Mouse (Mus musculus) midbrain, embryonic 12.5 days (tissue): ENCODE measurements around the gene Gde1. TPM values are rescaled to one million over a fixed set of nuclear protein-coding genes. Genes with fewer than 3 reads are reported as not detected.
A peak's percentile ranks its signal among the peaks of the same experiment; 100 is the strongest.

Source experiments
- ATAC-seq: fragments of 200-750 bp; cut with Nextera tagmentation; 2 replicates; pipeline ENCODE4 v1.8.0; 2017; ENCODE audit warnings: low read depth, moderate TSS enrichment, moderate library complexity; ENCODE audit not compliant: low FRiP score
- H3K27ac ChIP-seq: fragments of 300-500 bp; sonication (generic); replicated peaks from 2 replicates; pipeline ENCODE4 v1.5.1; 2016; ENCODE audit warnings: mild to moderate bottlenecking
- H3K27me3 ChIP-seq: fragments of 300-500 bp; sonication (generic); 2 replicates; pipeline ENCODE4 v1.6.1; 2016; ENCODE audit warnings: mild to moderate bottlenecking
- H3K36me3 ChIP-seq: fragments of 300-500 bp; sonication (generic); 2 replicates; pipeline ENCODE4 v1.6.1; 2016
- H3K4me1 ChIP-seq: fragments of 300-500 bp; sonication (generic); 2 replicates; pipeline ENCODE4 v1.6.1; 2016
- H3K4me2 ChIP-seq: fragments of 300-500 bp; sonication (generic); replicated peaks from 2 replicates; pipeline ENCODE4 v1.6.1; 2016; ENCODE audit warnings: mild to moderate bottlenecking, moderate library complexity
- H3K4me3 ChIP-seq: fragments of 300-500 bp; sonication (generic); 2 replicates; pipeline ENCODE4 v1.5.1; 2016; ENCODE audit warnings: mild to moderate bottlenecking
- H3K9ac ChIP-seq: fragments of 300-500 bp; sonication (generic); replicated peaks from 2 replicates; pipeline ENCODE4 v1.6.1; 2016; ENCODE audit warnings: mild to moderate bottlenecking, moderate library complexity
- H3K9me3 ChIP-seq: fragments of 300-500 bp; sonication (generic); 2 replicates; pipeline ENCODE4 v1.6.1; 2016; ENCODE audit warnings: mild to moderate bottlenecking
- WGBS: fragments of 180-500 bp; shearing (Covaris S2); methylation state at CpG from one replicate; pipeline ENCODE4 v1.1.7; 2016; 5-methylcytosine and 5-hydroxymethylcytosine counted together
- polyA plus RNA-seq: library from polyadenylated mRNA; unstranded; fragments of >200 nt; fragmentation: Nextera tagmentation; extraction: Ambion mirVana; gene quantifications from 2 replicates; pipeline ENCODE4 v1.2.1, GENCODE M21; 2016

The Gde1 gene
- polyA plus RNA-seq, 1 experiment from 2014 or later = 106 TPM

DNA sequence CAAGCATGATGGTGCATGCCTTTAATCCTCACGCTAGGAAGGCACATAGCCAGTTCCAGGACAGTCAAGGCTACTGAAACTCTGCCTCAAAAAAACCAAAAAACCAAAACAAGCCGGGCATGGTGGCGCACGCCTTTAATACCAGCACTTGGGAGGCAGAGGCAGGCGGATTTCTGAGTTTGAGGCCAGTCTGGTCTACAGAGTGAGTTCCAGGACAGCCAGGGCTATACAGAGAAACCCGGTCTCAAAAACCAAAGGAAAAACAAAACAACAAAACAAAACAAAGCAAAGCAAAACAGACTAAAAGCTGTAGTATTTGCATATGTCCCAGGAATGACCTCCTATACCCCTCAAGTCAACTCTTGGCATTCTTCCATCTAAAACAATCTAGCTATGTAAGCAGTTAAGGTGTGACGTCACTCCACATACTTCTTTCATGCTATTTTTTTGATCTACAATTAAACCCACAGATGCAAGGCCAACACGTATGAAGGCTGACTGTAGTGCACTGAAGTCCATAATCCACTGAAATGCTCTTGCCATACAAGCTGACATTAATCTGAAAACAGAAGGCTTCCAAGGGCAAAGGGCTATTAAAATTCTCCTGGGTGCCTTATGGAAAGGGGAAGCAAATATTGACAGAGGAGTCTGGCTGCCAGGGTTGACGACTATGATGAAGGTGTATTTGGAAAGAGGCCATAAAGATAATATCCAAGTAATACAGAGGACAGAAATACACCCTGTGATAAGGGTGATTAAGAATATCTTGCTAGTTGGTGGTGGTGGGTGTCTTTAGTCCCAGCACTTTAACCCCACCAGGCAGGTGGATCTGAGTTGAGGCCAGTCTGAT, 1.4 kb downstream of the Gde1 start:
- Histone ChIP-seq H3K9ac (peak overlapping the region; percentile 96), H3K36me3 (peaks cover 3% of the 10 kb centered on the region; the same call in 1 of the 2 replicates), H3K27ac (no peak overlapping the region), H3K4me2 (peak overlapping the region; percentile 71), H3K27me3 (no peaks in the 10 kb centered on the region), H3K4me1 (peaks cover 27% of the 10 kb centered on the region), H3K4me3 (peak overlapping the region; percentile 90), H3K9me3 (no peaks in the 10 kb centered on the region)
- WGBS = 84% methylated on average over 9 of the region's 9 CpGs
- no peak for ATAC-seq

DNA sequence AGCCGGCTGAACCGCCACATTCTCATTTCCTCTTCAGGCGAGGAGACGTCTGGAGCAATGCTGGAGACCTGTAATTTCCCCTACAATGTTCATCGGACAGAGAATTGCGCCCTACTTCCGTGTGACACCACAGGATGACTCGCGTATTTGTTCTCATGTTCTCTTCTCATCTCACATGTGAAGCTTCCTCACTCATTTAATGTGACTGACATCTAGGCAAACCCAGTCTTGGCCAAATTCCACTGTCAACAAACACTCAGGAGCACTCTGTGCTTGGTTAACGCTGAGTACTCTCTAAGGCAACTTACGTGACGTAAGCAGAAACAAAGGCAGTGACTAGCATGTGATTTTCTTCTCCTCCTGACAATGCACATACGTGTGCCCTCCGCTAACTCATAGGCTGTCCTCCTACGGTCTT, 2.4 kb downstream of the Gde1 start:
- no peak overlapping the region for H3K4me3 ChIP-seq
- ATAC-seq = no peak
- H3K4me2 ChIP-seq = peak overlapping the region; percentile 71; the same call in 1 of the 2 replicates
- no peaks in the 10 kb centered on the region for H3K27me3 ChIP-seq
- H3K36me3 ChIP-seq = peaks cover 13% of the 10 kb centered on the region
- H3K9ac ChIP-seq = no peak overlapping the region
- H3K27ac ChIP-seq = no peak overlapping the region
- 93% methylated on average over 15 of the region's 15 CpGs for WGBS
- H3K9me3 ChIP-seq = no peaks in the 10 kb centered on the region
- peaks cover 27% of the 10 kb centered on the region for H3K4me1 ChIP-seq

DNA sequence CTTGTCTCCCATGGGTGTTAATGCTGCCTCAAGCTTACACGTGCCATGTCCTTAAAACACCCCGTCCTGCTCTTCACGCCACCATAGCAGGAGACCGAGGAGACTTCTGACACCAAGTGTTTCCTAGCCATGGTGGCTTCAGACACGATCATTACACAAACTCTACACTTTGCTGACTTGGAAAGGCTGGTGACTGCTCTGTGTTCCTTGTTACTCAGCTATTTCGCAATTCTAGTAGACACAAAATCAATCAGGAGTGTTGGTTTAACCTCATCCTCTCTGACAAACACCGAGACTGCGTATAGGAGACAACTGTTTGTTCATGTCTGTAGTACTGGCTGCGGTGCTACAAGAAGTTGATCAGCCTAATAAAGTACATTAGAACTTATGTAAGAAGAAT, 6.7 kb downstream of the Gde1 start:
- Histone ChIP-seq H3K4me3 (no peak overlapping the region), H3K27me3 (no peaks in the 10 kb centered on the region), H3K9me3 (no peaks in the 10 kb centered on the region), H3K36me3 (peaks cover 46% of the 10 kb centered on the region), H3K27ac (no peak overlapping the region), H3K4me2 (no peak overlapping the region), H3K4me1 (peaks cover 9% of the 10 kb centered on the region), H3K9ac (no peak overlapping the region)
- WGBS = 93% methylated on average over 9 of the region's 9 CpGs
- ATAC-seq = no peak

DNA sequence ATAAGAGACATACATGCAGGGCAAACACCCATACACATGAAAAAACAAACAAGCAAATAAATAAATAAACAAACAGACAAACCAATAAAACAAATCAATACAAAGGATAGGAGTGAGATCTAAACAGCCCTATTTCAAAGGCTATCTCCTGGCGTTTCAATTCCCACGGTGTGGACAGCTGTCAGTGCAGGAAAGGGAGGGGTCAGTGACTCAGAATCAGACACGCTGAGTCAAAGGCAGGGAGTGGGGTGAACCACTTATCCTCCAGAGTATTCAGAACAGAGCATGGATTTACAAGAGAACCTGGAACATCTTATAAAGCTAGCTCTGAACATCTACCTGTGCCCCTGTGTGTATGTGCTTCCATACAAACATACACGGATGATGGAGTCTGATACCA, 8.4 kb downstream of the Gde1 start:
- ATAC-seq = no peak
- H3K4me3 ChIP-seq = no peak overlapping the region
- H3K27me3 ChIP-seq = no peaks in the 10 kb centered on the region
- no peak overlapping the region for H3K4me2 ChIP-seq
- no peak overlapping the region for H3K9ac ChIP-seq
- no peak overlapping the region for H3K27ac ChIP-seq
- H3K4me1 ChIP-seq = no peaks in the 10 kb centered on the region
- WGBS = 85% methylated on average over 4 of the region's 4 CpGs
- peaks cover 63% of the 10 kb centered on the region for H3K36me3 ChIP-seq
- no peaks in the 10 kb centered on the region for H3K9me3 ChIP-seq

DNA sequence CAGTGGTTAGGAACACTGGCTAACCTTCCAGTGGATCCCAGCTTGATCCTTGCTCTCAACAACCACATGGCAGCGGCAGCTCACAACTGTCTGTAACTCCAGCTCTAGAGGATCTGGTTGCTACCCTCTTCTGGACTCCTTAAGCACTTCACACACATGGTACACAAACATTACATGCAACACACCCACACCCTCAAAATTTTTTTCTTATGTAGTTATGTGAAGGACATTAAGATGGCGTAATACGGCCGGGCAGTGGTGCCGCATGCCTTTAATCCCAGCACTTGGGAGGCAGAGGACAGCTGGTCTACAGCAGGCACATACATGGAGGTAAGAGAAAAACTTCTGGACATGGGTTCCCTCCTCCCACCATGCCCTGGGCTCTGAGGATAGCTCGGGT, 9.4 kb downstream of the Gde1 start:
- Histone ChIP-seq H3K9ac (no peak overlapping the region), H3K27me3 (no peaks in the 10 kb centered on the region), H3K27ac (no peak overlapping the region), H3K36me3 (peaks cover 71% of the 10 kb centered on the region), H3K9me3 (no peaks in the 10 kb centered on the region), H3K4me1 (no peaks in the 10 kb centered on the region), H3K4me3 (no peak overlapping the region), H3K4me2 (no peak overlapping the region)
- ATAC-seq = no peak
- WGBS = 96% methylated on average over 6 of the region's 6 CpGs

DNA sequence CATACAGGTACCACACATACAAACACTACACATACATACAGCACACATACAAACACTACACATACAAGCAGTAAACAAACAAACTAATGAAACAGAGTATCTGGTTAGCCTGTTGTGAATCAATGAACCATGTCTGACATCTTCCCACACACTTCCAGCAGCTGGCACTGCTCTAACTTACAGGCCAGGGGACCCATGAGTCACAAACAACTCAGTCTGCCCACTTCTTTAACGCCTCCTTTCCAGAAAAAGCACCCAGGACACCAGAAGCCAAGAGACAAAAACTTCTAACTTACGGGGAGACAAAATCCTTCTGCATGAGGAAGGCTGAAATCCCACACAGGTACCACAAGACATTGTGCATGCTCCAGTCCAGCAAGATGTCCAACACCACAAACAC, 14.3 kb downstream of the Gde1 start:
- no peak for ATAC-seq
- H3K27me3 ChIP-seq = no peaks in the 10 kb centered on the region
- H3K9ac ChIP-seq = no peak overlapping the region
- 93% methylated on average over 2 of the region's 2 CpGs for WGBS
- H3K9me3 ChIP-seq = no peaks in the 10 kb centered on the region
- peaks cover 81% of the 10 kb centered on the region for H3K36me3 ChIP-seq
- H3K27ac ChIP-seq = no peak overlapping the region
- H3K4me1 ChIP-seq = no peaks in the 10 kb centered on the region
- H3K4me3 ChIP-seq = no peak overlapping the region
- H3K4me2 ChIP-seq = no peak overlapping the region

DNA sequence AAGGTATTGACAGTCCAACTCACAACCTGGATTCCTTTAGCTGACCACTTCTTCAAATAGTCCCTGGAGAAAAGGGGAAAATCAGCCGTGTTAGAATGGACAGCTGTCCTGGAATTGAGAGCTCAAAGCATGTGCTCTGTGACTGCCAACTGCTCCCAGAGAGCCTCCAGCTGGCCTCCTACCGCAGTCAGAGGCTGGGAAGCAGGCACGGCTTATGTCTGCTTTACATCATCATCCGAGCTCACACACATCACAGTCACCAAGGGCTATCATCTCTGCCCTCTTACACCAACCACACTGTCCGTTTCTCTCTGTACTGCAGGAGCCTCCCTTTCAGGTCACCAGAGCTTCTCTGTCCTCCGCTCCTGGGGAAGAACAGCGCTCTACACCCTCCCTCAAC, 16.5 kb downstream of the Gde1 start:
- Histone ChIP-seq H3K27me3 (no peaks in the 10 kb centered on the region), H3K4me2 (no peak overlapping the region), H3K27ac (no peak overlapping the region), H3K4me1 (no peaks in the 10 kb centered on the region), H3K36me3 (peaks cover 67% of the 10 kb centered on the region), H3K4me3 (no peak overlapping the region), H3K9me3 (no peaks in the 10 kb centered on the region), H3K9ac (no peak overlapping the region)
- ATAC-seq = no peak
- WGBS = 88% methylated on average over 7 of the region's 7 CpGs

DNA sequence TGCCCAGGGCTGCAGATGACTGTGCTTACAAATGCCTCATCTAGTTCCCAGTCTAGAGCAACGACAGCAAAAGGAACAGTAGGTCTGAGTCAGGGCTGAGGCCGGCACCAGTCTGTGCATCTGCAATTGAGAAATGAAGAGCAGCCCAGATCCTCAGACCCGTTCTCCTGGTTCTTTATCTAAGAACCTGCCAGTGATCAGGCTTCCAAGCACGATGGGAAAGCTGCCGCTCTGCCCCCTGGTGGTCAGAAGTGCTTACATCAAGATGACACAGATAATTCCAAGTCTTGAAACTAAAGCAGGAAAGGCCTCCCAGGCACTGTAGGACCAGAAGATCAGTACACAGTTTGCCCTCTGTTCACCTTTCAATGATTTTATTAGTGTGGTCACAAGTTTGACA, 17.4 kb downstream of the Gde1 start:
- H3K9ac ChIP-seq = no peak overlapping the region
- H3K36me3 ChIP-seq = peaks cover 58% of the 10 kb centered on the region
- H3K9me3 ChIP-seq = no peaks in the 10 kb centered on the region
- H3K27me3 ChIP-seq = no peaks in the 10 kb centered on the region
- H3K27ac ChIP-seq = no peak overlapping the region
- 24% methylated on average over 5 of the region's 5 CpGs for WGBS
- H3K4me1 ChIP-seq = no peaks in the 10 kb centered on the region
- ATAC-seq = peak; percentile 41; the same call in 1 of the 2 replicates
- no peak overlapping the region for H3K4me3 ChIP-seq
- no peak overlapping the region for H3K4me2 ChIP-seq

DNA sequence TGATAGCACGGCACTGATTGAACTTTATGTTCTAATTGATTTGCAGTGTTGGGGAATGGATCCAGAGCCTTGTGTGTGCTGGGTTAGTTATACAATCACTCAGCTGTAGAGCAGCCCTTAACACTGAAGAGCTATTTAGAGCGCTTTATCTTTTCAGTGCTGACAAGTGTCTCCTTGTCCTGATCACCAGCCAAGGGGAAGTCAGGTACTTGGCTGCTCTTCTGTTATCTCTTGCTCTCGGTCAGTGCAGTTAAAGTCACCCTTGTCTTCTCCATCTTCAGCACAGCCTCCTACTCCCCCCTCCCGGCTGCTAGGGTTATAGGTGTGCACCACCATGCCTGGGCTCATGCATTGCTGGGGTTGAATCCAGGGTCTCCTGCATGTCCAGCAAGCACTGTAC, 28.8 kb downstream of the Gde1 start:
- WGBS = 87% methylated on average over 4 of the region's 4 CpGs
- H3K9me3 ChIP-seq = no peaks in the 10 kb centered on the region
- no peak overlapping the region for H3K9ac ChIP-seq
- no peaks in the 10 kb centered on the region for H3K36me3 ChIP-seq
- H3K27me3 ChIP-seq = no peaks in the 10 kb centered on the region
- H3K4me3 ChIP-seq = no peak overlapping the region
- H3K4me1 ChIP-seq = no peaks in the 10 kb centered on the region
- H3K27ac ChIP-seq = no peak overlapping the region
- H3K4me2 ChIP-seq = no peak overlapping the region
- ATAC-seq = no peak

DNA sequence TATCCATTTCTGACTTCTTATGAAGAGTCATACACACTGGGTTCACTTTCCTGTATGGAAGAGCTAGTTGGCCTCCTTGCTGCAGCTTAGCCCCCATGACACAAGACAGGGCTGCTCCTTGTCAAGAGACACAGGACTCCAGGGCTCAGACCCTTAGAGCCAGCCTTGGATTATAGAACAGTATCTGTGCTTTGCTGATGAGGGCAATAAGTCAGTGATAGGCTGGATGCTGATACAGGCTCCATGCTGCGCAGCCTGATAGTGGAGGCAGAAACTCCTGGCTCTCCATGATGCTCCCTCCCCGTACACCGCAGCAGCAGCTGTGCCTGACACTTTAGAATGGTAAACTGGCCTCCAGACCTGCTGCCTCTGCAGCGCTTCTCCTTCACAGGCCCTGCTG, 35.4 kb downstream of the Gde1 start:
- H3K9ac ChIP-seq = no peak overlapping the region
- H3K4me3 ChIP-seq = no peak overlapping the region
- no peaks in the 10 kb centered on the region for H3K36me3 ChIP-seq
- H3K27me3 ChIP-seq = no peaks in the 10 kb centered on the region
- H3K4me1 ChIP-seq = no peaks in the 10 kb centered on the region
- WGBS = 76% methylated on average over 4 of the region's 4 CpGs
- no peak overlapping the region for H3K4me2 ChIP-seq
- ATAC-seq = no peak
- no peaks in the 10 kb centered on the region for H3K9me3 ChIP-seq
- no peak overlapping the region for H3K27ac ChIP-seq

DNA sequence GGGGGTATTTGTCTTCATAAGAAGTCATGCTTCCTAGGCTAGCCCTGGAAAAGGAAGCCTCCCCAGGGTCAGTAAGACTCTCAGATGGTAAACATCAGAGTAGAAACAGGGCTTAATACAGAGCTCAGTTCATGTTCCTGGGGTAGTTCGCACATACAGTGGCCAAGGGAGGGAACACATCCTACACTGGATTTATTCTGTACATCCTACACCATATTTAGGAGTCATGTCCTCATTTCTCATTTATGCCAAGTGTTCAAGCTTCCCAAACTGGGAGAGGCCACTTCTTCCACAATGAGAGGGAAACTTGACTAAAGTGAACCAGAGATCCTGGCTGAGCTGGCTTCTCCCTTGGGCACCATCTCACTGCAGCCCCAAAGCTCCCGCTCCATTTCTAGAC, 37.8 kb downstream of the Gde1 start:
- no peaks in the 10 kb centered on the region for H3K27me3 ChIP-seq
- no peaks in the 10 kb centered on the region for H3K36me3 ChIP-seq
- peaks cover 8% of the 10 kb centered on the region; the same call in 1 of the 2 replicates for H3K9me3 ChIP-seq
- no peak overlapping the region for H3K9ac ChIP-seq
- H3K4me1 ChIP-seq = no peaks in the 10 kb centered on the region
- H3K4me3 ChIP-seq = no peak overlapping the region
- WGBS = 96% methylated on average over 2 of the region's 2 CpGs
- no peak overlapping the region for H3K4me2 ChIP-seq
- no peak for ATAC-seq
- no peak overlapping the region for H3K27ac ChIP-seq

DNA sequence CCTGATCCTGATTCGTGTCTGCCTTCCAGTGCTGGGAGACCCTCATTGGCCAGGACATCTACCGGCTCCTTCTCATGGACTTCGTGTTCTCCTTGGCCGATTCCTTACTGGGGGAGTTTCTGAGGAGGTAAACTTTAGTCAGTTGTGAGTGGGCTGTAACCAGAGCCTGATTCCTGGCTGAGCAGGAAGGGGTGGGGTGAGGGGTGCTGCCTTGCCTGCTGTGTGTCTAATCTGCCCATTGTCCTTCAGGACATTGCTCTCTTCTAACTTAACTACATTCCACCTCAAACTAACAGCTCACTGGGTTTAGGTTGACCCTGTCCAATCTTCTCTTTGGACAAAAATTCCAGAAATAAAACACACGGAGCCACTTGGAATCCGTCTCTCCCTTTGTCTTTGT, 48.8 kb downstream of the Gde1 start:
- no peak overlapping the region for H3K27ac ChIP-seq
- no peaks in the 10 kb centered on the region for H3K9me3 ChIP-seq
- H3K4me3 ChIP-seq = no peak overlapping the region
- no peaks in the 10 kb centered on the region for H3K27me3 ChIP-seq
- no peak overlapping the region for H3K4me2 ChIP-seq
- H3K36me3 ChIP-seq = no peaks in the 10 kb centered on the region
- WGBS = 28% methylated on average over 6 of the region's 6 CpGs
- H3K9ac ChIP-seq = no peak overlapping the region
- no peak for ATAC-seq
- peaks cover 2% of the 10 kb centered on the region; the same call in 1 of the 2 replicates for H3K4me1 ChIP-seq
